Mouse (Mus musculus) midbrain, postnatal 0 days (tissue): Measurements from ENCODE around the gene Tmem269. TPM values are rescaled to one million over a fixed set of nuclear protein-coding genes. Genes with fewer than 3 reads are reported as not detected.
A peak's percentile ranks its signal among the peaks of the same experiment; 100 is the strongest.

Experiments used
- ATAC-seq: fragments of 200-750 bp; cut with Nextera tagmentation; 2 replicates; pipeline ENCODE4 v1.8.0; 2017; ENCODE audit warnings: moderate number of reproducible peaks, mild to moderate bottlenecking, moderate TSS enrichment, moderate library complexity; ENCODE audit not compliant: low FRiP score
- DNase-seq: peaks from one replicate; pipeline ENCODE4 v3.0.0-alpha.2; 2015; ENCODE audit warnings: low spot score
- H3K27ac ChIP-seq: fragments of 300-500 bp; sonication (generic); 2 replicates; pipeline ENCODE4 v1.5.1; 2014; ENCODE audit warnings: low read depth, mild to moderate bottlenecking, low read length, mixed read lengths
- H3K27me3 ChIP-seq: fragments of 300-500 bp; sonication (generic); 2 replicates; pipeline ENCODE4 v1.6.1; 2014; ENCODE audit warnings: low read length, control low read depth, mixed read lengths; ENCODE audit not compliant: insufficient read depth
- H3K36me3 ChIP-seq: fragments of 300-500 bp; sonication (generic); 2 replicates; pipeline ENCODE4 v1.6.1; 2014; ENCODE audit warnings: low read length, control low read depth, mixed read lengths; ENCODE audit not compliant: insufficient read depth
- H3K4me1 ChIP-seq: fragments of 300-500 bp; sonication (generic); 2 replicates; pipeline ENCODE4 v1.6.1; 2014; ENCODE audit warnings: mild to moderate bottlenecking, control low read depth, antibody characterized with exemption, low read length, mixed read lengths; ENCODE audit not compliant: insufficient read depth
- H3K4me2 ChIP-seq: fragments of 300-500 bp; sonication (generic); 2 replicates; pipeline ENCODE4 v1.6.1; 2014; ENCODE audit warnings: low read depth, mild to moderate bottlenecking, low read length, mixed read lengths; ENCODE audit not compliant: poor library complexity, severe bottlenecking
- H3K4me3 ChIP-seq: fragments of 300-500 bp; sonication (generic); 2 replicates; pipeline ENCODE4 v1.5.1; 2014; ENCODE audit warnings: low read depth, mild to moderate bottlenecking, low read length, moderate library complexity
- H3K9ac ChIP-seq: fragments of 300-500 bp; sonication (generic); replicated peaks from 2 replicates; pipeline ENCODE4 v1.6.1; 2014; ENCODE audit warnings: mild to moderate bottlenecking, low read length, moderate library complexity, mixed read lengths; ENCODE audit not compliant: poor library complexity, severe bottlenecking
- H3K9me3 ChIP-seq: fragments of 300-500 bp; sonication (generic); 2 replicates; pipeline ENCODE4 v1.6.1; 2016; ENCODE audit warnings: low read length, control low read depth
- CTCF ChIP-seq: IDR thresholded peaks from 2 replicates; pipeline ENCODE4 v1.5.1; 2016; ENCODE audit warnings: antibody characterized with exemption, mild to moderate bottlenecking
- WGBS: fragments of 180-500 bp; shearing (Covaris S2); extraction: QIAGEN DNeasy Blood & Tissue Kit; methylation state at CpG from one replicate; pipeline ENCODE4 v1.1.7; 2014; 5-methylcytosine and 5-hydroxymethylcytosine counted together
- polyA plus RNA-seq: library from polyadenylated mRNA; unstranded; fragments of >200 nt; fragmentation: Nextera tagmentation; extraction: Ambion mirVana; gene quantifications from 2 replicates; pipeline ENCODE4 v1.2.1, GENCODE M21; 2015
- total RNA-seq: library from RNA; depleted of rRNA; stranded (reverse); fragments of >200 nt; gene quantifications from 2 replicates; pipeline ENCODE4 v1.2.3, GENCODE M21; 2014; rRNA removed

Tmem269 gene
- total and polyA plus RNA-seq, 2 experiments from 2014 or later, result 0.11 to 0.43 TPM

GRCm38 (mm10) chr4:119157891-119158290 is 60.1 kb downstream of the Tmem269 start:
- no peak overlapping the region for H3K4me3 ChIP-seq
- H3K9ac ChIP-seq, result no peak overlapping the region
- WGBS, result 89% methylated on average over 5 of the region's 5 CpGs
- ATAC-seq (no peak), DNase-seq (no peak)
- H3K27me3 ChIP-seq, result no peaks in the 10 kb centered on the region
- no peak for TF ChIP-seq CTCF
- H3K9me3 ChIP-seq, result no peaks in the 10 kb centered on the region
- no peaks in the 10 kb centered on the region for H3K36me3 ChIP-seq
- no peaks in the 10 kb centered on the region for H3K4me1 ChIP-seq
- no peak overlapping the region for H3K4me2 ChIP-seq
- H3K27ac ChIP-seq, result no peak overlapping the region

GRCm38 (mm10) chr4:119157186-119157585 is 60.8 kb downstream of the Tmem269 start:
- no peak overlapping the region for H3K27ac ChIP-seq
- no peak overlapping the region for H3K4me3 ChIP-seq
- DNase-seq, result peak; percentile 22
- TF ChIP-seq CTCF, result peak; percentile 54
- WGBS, result 29% methylated on average over 2 of the region's 2 CpGs
- no peaks in the 10 kb centered on the region for H3K36me3 ChIP-seq
- no peaks in the 10 kb centered on the region for H3K9me3 ChIP-seq
- ATAC-seq, result no peak
- H3K4me1 ChIP-seq, result no peaks in the 10 kb centered on the region
- H3K27me3 ChIP-seq, result no peaks in the 10 kb centered on the region
- no peak overlapping the region for H3K4me2 ChIP-seq
- H3K9ac ChIP-seq, result no peak overlapping the region

Other genes starting within 250 kb of the Tmem269 start
- 85.1 and 104 TPM in 2 replicates for gene Slc2a1, start 109.5 kb downstream of the Tmem269 start, total RNA-seq
- 43.1 and 46.4 TPM in 2 replicates for gene Slc2a1, start 109.5 kb downstream of the Tmem269 start, polyA plus RNA-seq
- gene Zfp691, start 44.0 kb downstream of the Tmem269 start, total RNA-seq, result 2.3 and 4.1 TPM in 2 replicates
- 2.5 and 3.3 TPM in 2 replicates for gene Zfp691, start 44.0 kb downstream of the Tmem269 start, polyA plus RNA-seq
- gene Ermap, start 28.2 kb downstream of the Tmem269 start, total RNA-seq, result 0.33 and 2.5 TPM in 2 replicates
- 0.31 and 0.93 TPM in 2 replicates for gene Ermap, start 28.2 kb downstream of the Tmem269 start, polyA plus RNA-seq
- 66.3 and 83.1 TPM in 2 replicates for gene Svbp, start 22.9 kb downstream of the Tmem269 start, total RNA-seq
- 196 and 200 TPM in 2 replicates for gene Svbp, start 22.9 kb downstream of the Tmem269 start, polyA plus RNA-seq
- gene AU022252, start 14.5 kb upstream of the Tmem269 start, total RNA-seq, result 13.6 and 30.0 TPM in 2 replicates
- 20.1 and 22.1 TPM in 2 replicates for gene AU022252, start 14.5 kb upstream of the Tmem269 start, polyA plus RNA-seq
- gene P3h1, start 14.7 kb upstream of the Tmem269 start, total RNA-seq, result 14.9 and 15.0 TPM in 2 replicates
- 9.8 and 10.2 TPM in 2 replicates for gene P3h1, start 14.7 kb upstream of the Tmem269 start, polyA plus RNA-seq
- gene Cldn19, start 37.2 kb upstream of the Tmem269 start, total RNA-seq, result 2.7 and 4.5 TPM in 2 replicates
- 0.75 and 0.77 TPM in 2 replicates for gene Cldn19, start 37.2 kb upstream of the Tmem269 start, polyA plus RNA-seq
- gene Ybx1, start 76.4 kb upstream of the Tmem269 start, total RNA-seq, result 678 and 724 TPM in 2 replicates
- 971 and 1,006 TPM in 2 replicates for gene Ybx1, start 76.4 kb upstream of the Tmem269 start, polyA plus RNA-seq
- 22.8 and 30.3 TPM in 2 replicates for gene Ppih, start 102.3 kb upstream of the Tmem269 start, total RNA-seq
- gene Ppih, start 102.3 kb upstream of the Tmem269 start, polyA plus RNA-seq, result 42.7 and 44.3 TPM in 2 replicates
- gene Ccdc30, start 197.3 kb upstream of the Tmem269 start, total RNA-seq, result 9.6 and 11.9 TPM in 2 replicates
- gene Ccdc30, start 197.3 kb upstream of the Tmem269 start, polyA plus RNA-seq, result 24.1 and 24.2 TPM in 2 replicates
- gene Ppcs, start 204.2 kb upstream of the Tmem269 start, total RNA-seq, result 14.7 and 19.2 TPM in 2 replicates
- 23.4 and 26.4 TPM in 2 replicates for gene Ppcs, start 204.2 kb upstream of the Tmem269 start, polyA plus RNA-seq
- 0.16 TPM in 1 of 2 replicates, not detected in the other for gene Zmynd12, start 204.6 kb upstream of the Tmem269 start, total RNA-seq
- gene Zmynd12, start 204.6 kb upstream of the Tmem269 start, polyA plus RNA-seq, result 0.44 and 0.64 TPM in 2 replicates